Comparison of ENCODE assay signal across 7 mouse cellular contexts in the genomic region with DNA sequence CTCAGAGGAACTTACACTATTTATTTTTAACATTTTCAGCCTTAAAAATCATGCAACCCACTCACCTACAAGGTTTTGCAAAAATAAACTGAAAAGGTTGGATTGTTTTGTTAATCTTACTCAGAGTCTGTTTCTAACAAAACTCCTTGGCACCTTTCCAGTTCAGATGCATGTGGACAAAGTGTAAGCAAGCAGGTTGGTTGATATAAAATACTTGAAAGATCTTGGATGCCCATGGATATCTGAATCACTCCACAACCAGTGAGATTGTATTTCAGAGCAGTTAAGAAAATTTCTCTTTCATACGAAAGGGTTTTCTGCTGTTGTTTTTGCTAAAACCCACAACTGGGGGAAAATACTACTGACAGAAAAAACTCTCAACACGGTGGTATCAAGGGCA. TPM values are rescaled to one million over a fixed set of nuclear protein-coding genes. Genes with fewer than 3 reads are reported as not detected.
DNase-seq lines count a peak whose midpoint lies in the region; ATAC-seq and TF ChIP-seq lines count a peak whose summit lies in the region.

No protein-coding gene starts in this region.

- no peaks in the 10 kb centered on the region for H3K9me3 ChIP-seq in limb, embryonic 12.5 days
- no peaks in the 10 kb centered on the region for H3K9me3 ChIP-seq in limb, embryonic 10.5 days (replicated peaks)
- H3K9me3 ChIP-seq in embryonic facial prominence, embryonic 13.5 days = no peaks in the 10 kb centered on the region
- H3K9me3 ChIP-seq in kidney, embryonic 16.5 days (ENCODE audit: low read length) = no peaks in the 10 kb centered on the region

- no peaks in the 10 kb centered on the region for H3K36me3 ChIP-seq in limb, embryonic 12.5 days
- no peaks in the 10 kb centered on the region for H3K36me3 ChIP-seq in limb, embryonic 10.5 days
- H3K36me3 ChIP-seq in embryonic facial prominence, embryonic 13.5 days = no peaks in the 10 kb centered on the region
- H3K36me3 ChIP-seq in kidney, embryonic 16.5 days (ENCODE audit: insufficient read depth, low read length) = no peaks in the 10 kb centered on the region
- H3K36me3 ChIP-seq in myocyte (ENCODE audit: control insufficient read depth, insufficient read depth) = no peaks in the 10 kb centered on the region

- no peak for TF ChIP-seq POLR2A in myocyte (IDR thresholded peaks at IDR 0.05; ENCODE audit: insufficient read length, low read depth)
- TF ChIP-seq POLR2A in cerebellum, adult 2 months (IDR thresholded peaks at IDR 0.05; ENCODE audit: borderline replicate concordance, insufficient read depth, low read length) = no peak

- H3ac ChIP-seq in myocyte (ENCODE audit: control insufficient read depth, insufficient read length) = no peak overlapping the region

- H3K4me3 ChIP-seq in limb, embryonic 12.5 days (replicated peaks) = no peak overlapping the region
- H3K4me3 ChIP-seq in limb, embryonic 10.5 days = no peak overlapping the region
- H3K4me3 ChIP-seq in embryonic facial prominence, embryonic 13.5 days = no peak overlapping the region
- peak overlapping the region; percentile 24; the same call in 1 of the 2 replicates for H3K4me3 ChIP-seq in kidney, embryonic 16.5 days (ENCODE audit: low read length)
- peak overlapping the region; percentile 54 for H3K4me3 ChIP-seq in myocyte
- no peak overlapping the region for H3K4me3 ChIP-seq in cerebellum, adult 2 months (replicated peaks; ENCODE audit: insufficient read depth, low read depth, low read length)

- H3K4me1 ChIP-seq in limb, embryonic 12.5 days (replicated peaks) = peaks cover 15% of the 10 kb centered on the region
- H3K4me1 ChIP-seq in limb, embryonic 10.5 days = peaks cover 28% of the 10 kb centered on the region
- H3K4me1 ChIP-seq in embryonic facial prominence, embryonic 13.5 days = peaks cover 7% of the 10 kb centered on the region
- H3K4me1 ChIP-seq in kidney, embryonic 16.5 days (ENCODE audit: insufficient read depth, low read length) = peaks cover 20% of the 10 kb centered on the region
- no peaks in the 10 kb centered on the region; the same call in 1 of the 2 replicates for H3K4me1 ChIP-seq in cerebellum, adult 2 months (ENCODE audit: control insufficient read depth, insufficient read depth, low read length)

- H3K79me2 ChIP-seq in myocyte (ENCODE audit: control insufficient read depth, insufficient read depth) = peaks cover 70% of the 10 kb centered on the region

- WGBS in limb, embryonic 12.5 days = 59% methylated on average over 2 of the region's 2 CpGs
- WGBS in limb, embryonic 10.5 days = 69% methylated on average over 2 of the region's 2 CpGs
- WGBS in embryonic facial prominence, embryonic 13.5 days = 24% methylated on average over 2 of the region's 2 CpGs
- 44% methylated on average over 2 of the region's 2 CpGs for WGBS in kidney, embryonic 16.5 days
- WGBS in cerebellum, adult 2 months = 72% methylated on average over 2 of the region's 2 CpGs

- no peak for TF ChIP-seq CTCF in cerebellum, adult 2 months (IDR thresholded peaks at IDR 0.05; ENCODE audit: borderline replicate concordance, insufficient read depth, low read depth, low read length)

- H3K27me3 ChIP-seq in limb, embryonic 12.5 days = no peaks in the 10 kb centered on the region
- no peaks in the 10 kb centered on the region for H3K27me3 ChIP-seq in limb, embryonic 10.5 days (ENCODE audit: low read depth, poor library complexity, severe bottlenecking)
- no peaks in the 10 kb centered on the region for H3K27me3 ChIP-seq in embryonic facial prominence, embryonic 13.5 days
- no peaks in the 10 kb centered on the region for H3K27me3 ChIP-seq in kidney, embryonic 16.5 days (ENCODE audit: insufficient read depth, low read length)
- no peaks in the 10 kb centered on the region for H3K27me3 ChIP-seq in myocyte (ENCODE audit: control insufficient read depth, insufficient read depth, insufficient read length)
- H3K27me3 ChIP-seq in cerebellum, adult 2 months (ENCODE audit: control insufficient read depth, insufficient read depth, low read length) = no peaks in the 10 kb centered on the region

- no peak for ATAC-seq in limb, embryonic 12.5 days (ENCODE audit: insufficient number of reproducible peaks, insufficient read depth, low FRiP score, low TSS enrichment, low read depth)
- no peak for ATAC-seq in embryonic facial prominence, embryonic 13.5 days (ENCODE audit: insufficient number of reproducible peaks, insufficient read depth, low FRiP score, low TSS enrichment, low read depth)
- ATAC-seq in kidney, embryonic 16.5 days (ENCODE audit: low FRiP score, low TSS enrichment) = no peak

- H3K27ac ChIP-seq in limb, embryonic 12.5 days = no peak overlapping the region
- H3K27ac ChIP-seq in limb, embryonic 10.5 days = no peak overlapping the region
- no peak overlapping the region for H3K27ac ChIP-seq in embryonic facial prominence, embryonic 13.5 days
- no peak overlapping the region for H3K27ac ChIP-seq in kidney, embryonic 16.5 days (ENCODE audit: low read length)
- no peak overlapping the region for H3K27ac ChIP-seq in cerebellum, adult 2 months (ENCODE audit: insufficient read depth, low read length)

- H3K9ac ChIP-seq in limb, embryonic 12.5 days (replicated peaks) = no peak overlapping the region
- no peak overlapping the region for H3K9ac ChIP-seq in embryonic facial prominence, embryonic 13.5 days
- no peak overlapping the region for H3K9ac ChIP-seq in kidney, embryonic 16.5 days (replicated peaks; ENCODE audit: low read length)

- H3K4me2 ChIP-seq in limb, embryonic 12.5 days = peak overlapping the region; percentile 71; the same call in 1 of the 2 replicates
- H3K4me2 ChIP-seq in embryonic facial prominence, embryonic 13.5 days = peak overlapping the region; percentile 79
- peak overlapping the region; percentile 80 for H3K4me2 ChIP-seq in kidney, embryonic 16.5 days (replicated peaks; ENCODE audit: low read depth, low read length)
- peak overlapping the region; percentile 90 for H3K4me2 ChIP-seq in myocyte (ENCODE audit: low read depth)

- DNase-seq in limb, embryonic 10.5 days (ENCODE audit: low spot score) = no peak
- DNase-seq in right cerebral cortex, postnatal 10 days (ENCODE audit: low spot score in 2 of 2) = no peak
- no peak for DNase-seq in cerebellum, adult 2 months

TF ChIP-seq in myocyte, 11 proteins besides CTCF, POLR2A, EP300 and RAD21:
- no peak for TF ChIP-seq MYOD1 (IDR thresholded peaks at IDR 0.05; ENCODE audit: control insufficient read depth in 1 of 3, insufficient read length in 2 of 3, low read depth in 2 of 3)
- TF ChIP-seq TCF12 (IDR thresholded peaks at IDR 0.05; ENCODE audit: insufficient read depth, poor library complexity, severe bottlenecking) = no peak
- no peak for TF ChIP-seq TCF3 (IDR thresholded peaks at IDR 0.05; ENCODE audit: insufficient read length, low read depth)
- TF ChIP-seq MYOG (IDR thresholded peaks at IDR 0.05; ENCODE audit: control insufficient read depth in 1 of 3, insufficient read depth in 1 of 3, insufficient read length in 2 of 3, low read depth in 2 of 3) = no peak
- TF ChIP-seq USF1 (IDR thresholded peaks at IDR 0.05; ENCODE audit: low read depth) = no peak
- no peak for TF ChIP-seq E2F4 (IDR thresholded peaks at IDR 0.05; ENCODE audit: insufficient read depth)
- TF ChIP-seq SRF (IDR thresholded peaks at IDR 0.05; ENCODE audit: control insufficient read depth, insufficient read length, low read depth) = no peak
- TF ChIP-seq POLR2AphosphoS2 (IDR thresholded peaks at IDR 0.05; ENCODE audit: insufficient read length, low read depth) = no peak
- no peak for TF ChIP-seq CEBPB (IDR thresholded peaks at IDR 0.05; ENCODE audit: insufficient read depth, poor library complexity, severe bottlenecking)
- TF ChIP-seq REST (IDR thresholded peaks at IDR 0.05; ENCODE audit: insufficient read depth, insufficient read length) = no peak
- TF ChIP-seq MAX (IDR thresholded peaks at IDR 0.05; ENCODE audit: low read depth) = no peak
TF ChIP-seq in myocyte: peak in this region for 0.

RNA-seq across cellular contexts. Expression of a gene that starts 8.9 kb away (rescaled TPM):
- polyA plus RNA-seq in limb, embryonic 12.5 days (2016; fragmentation: Nextera tagmentation; extraction: Ambion mirVana) = 11.7 and 18.7 TPM in 2 replicates
- polyA plus RNA-seq in limb, embryonic 10.5 days (2016; fragmentation: Nextera tagmentation; extraction: Ambion mirVana) = 11.3 and 14.4 TPM in 2 replicates
- polyA plus RNA-seq in embryonic facial prominence, embryonic 13.5 days (2015; fragmentation: Nextera tagmentation; extraction: Ambion mirVana) = 14.4 and 18.6 TPM in 2 replicates
- 15.7 and 18.8 TPM in 2 replicates for polyA plus RNA-seq in kidney, embryonic 16.5 days (2015; fragmentation: Nextera tagmentation; extraction: Ambion mirVana)
- 28.1 TPM for polyA plus RNA-seq in myocyte (2012; fragmentation: generic; extraction: Trizol)
- 41.1 and 44.7 TPM in 2 replicates for polyA plus RNA-seq in cerebellum, adult 2 months (2012; rRNA removed)

Comparison
In these comparisons a context has a peak if more than half of its experiments do, and no peak if none do; other contexts are left out.
1. H3K4me3 ChIP-seq: peak in kidney, embryonic 16.5 days (single experiment) and myocyte (single experiment); none in limb, embryonic 12.5 days (single experiment), limb, embryonic 10.5 days (single experiment), embryonic facial prominence, embryonic 13.5 days (single experiment) and cerebellum, adult 2 months (single experiment).
2. Peak in every context shown above with its lines, with median percentiles within 50 percentile points of each other: H3K4me2 ChIP-seq.